Mouse (Mus musculus) CH12.LX (cell line): ENCODE results near the gene Zfp108. TPM values are rescaled to one million over a fixed set of nuclear protein-coding genes. Genes with fewer than 3 reads are reported as not detected.

ENCODE experiments used
- DNase-seq: peaks from one replicate; pipeline ENCODE4 v3.0.0-alpha.2; 2013; ENCODE audit errors: extremely low read depth
- H3K27ac ChIP-seq: 2 replicates; pipeline ENCODE4 v1.5.1; 2012; ENCODE audit warnings: low read depth, mild to moderate bottlenecking, control low read depth, moderate library complexity; ENCODE audit not compliant: insufficient read depth
- H3K27me3 ChIP-seq: replicated peaks from 2 replicates; pipeline ENCODE3; 2012; ENCODE audit warnings: inconsistent platforms
- H3K36me3 ChIP-seq, 2 experiments: replicated peaks in 1 of 2; 2 replicates each; pipeline versions ENCODE3 to v1.6.1; 2012; ENCODE audit warnings: inconsistent platforms in 1 of 2, low read length in 1 of 2, mild to moderate bottlenecking in 1 of 2, mixed read lengths in 1 of 2, moderate library complexity in 1 of 2; ENCODE audit not compliant: control insufficient read depth in 1 of 2, insufficient read depth in 1 of 2
- H3K4me1 ChIP-seq, 2 experiments: 2 replicates each; pipeline ENCODE4 v1.6.1; 2012; ENCODE audit warnings: inconsistent platforms in 1 of 2, moderate library complexity in 1 of 2; ENCODE audit not compliant: insufficient read depth in 2 of 2, control insufficient read depth in 1 of 2
- H3K4me2 ChIP-seq: 2 replicates; pipeline ENCODE4 v1.6.1; 2012; ENCODE audit warnings: low read depth, mild to moderate bottlenecking, control low read depth; ENCODE audit not compliant: poor library complexity, insufficient read depth, severe bottlenecking
- H3K4me3 ChIP-seq, 3 experiments: fragments of 150-350 bp in 1 of 3; sonication (generic) in 1 of 3; replicated peaks in 1 of 3; 2 replicates each; pipeline versions ENCODE3 to v1.5.1; 2011 to 2012; ENCODE audit warnings: low read depth in 2 of 3, low read length in 2 of 3, mild to moderate bottlenecking in 2 of 3, moderate library complexity in 2 of 3, control low read depth in 1 of 3, improper control_type of control experiment in 1 of 3, inconsistent platforms in 1 of 3, mixed read lengths in 1 of 3; ENCODE audit not compliant: poor library complexity in 1 of 3
- H3K79me2 ChIP-seq: replicated peaks from 2 replicates; pipeline ENCODE4 v1.6.1; 2012; ENCODE audit warnings: mild to moderate bottlenecking, moderate library complexity; ENCODE audit not compliant: control insufficient read depth, poor library complexity, insufficient read depth, severe bottlenecking; ENCODE audit errors: extremely low read depth
- H3K9ac ChIP-seq: 2 replicates; pipeline ENCODE4 v1.6.1; 2012; ENCODE audit warnings: low read depth, mild to moderate bottlenecking, control low read depth, moderate library complexity; ENCODE audit not compliant: insufficient read depth
- H3K9me3 ChIP-seq: replicated peaks from 2 replicates; pipeline ENCODE3; 2012; ENCODE audit warnings: low read length, inconsistent platforms, mixed read lengths
- CHD1 ChIP-seq: IDR thresholded peaks from 2 replicates; pipeline ENCODE4 v1.6.1; 2012; ENCODE audit warnings: low read depth, low read length, improper control_type of control experiment, inconsistent platforms
- CTCF ChIP-seq, 2 experiments: IDR thresholded peaks in 1 of 2; conservative IDR thresholded peaks in 1 of 2; 2 replicates each; pipeline ENCODE4 v1.5.1; 2011 to 2012; ENCODE audit warnings: low read depth in 2 of 2, low read length in 2 of 2, improper control_type of control experiment in 1 of 2, inconsistent platforms in 1 of 2, mild to moderate bottlenecking in 1 of 2, moderate library complexity in 1 of 2
- GABPA ChIP-seq: IDR thresholded peaks from 2 replicates; pipeline ENCODE4 v1.6.1; 2012; ENCODE audit warnings: low read depth, low read length, improper control_type of control experiment, inconsistent platforms; ENCODE audit not compliant: insufficient replicate concordance
- HCFC1 ChIP-seq: IDR thresholded peaks from 2 replicates; pipeline ENCODE4 v1.6.1; 2012; ENCODE audit warnings: low read depth, mild to moderate bottlenecking, inconsistent platforms, low read length, improper control_type of control experiment
- KAT2A ChIP-seq: IDR thresholded peaks from 2 replicates; pipeline ENCODE4 v1.6.1; 2012; ENCODE audit warnings: low read length, improper control_type of control experiment, inconsistent platforms; ENCODE audit not compliant: insufficient replicate concordance
- MAX ChIP-seq: IDR thresholded peaks from 2 replicates; pipeline ENCODE4 v1.6.1; 2011; ENCODE audit warnings: low read length, improper control_type of control experiment
- MAZ ChIP-seq: IDR thresholded peaks from 2 replicates; pipeline ENCODE4 v1.6.1; 2012; ENCODE audit warnings: low read depth, mild to moderate bottlenecking, inconsistent platforms, low read length, improper control_type of control experiment, moderate library complexity
- MXI1 ChIP-seq: IDR thresholded peaks from 2 replicates; pipeline ENCODE4 v1.6.1; 2011; ENCODE audit warnings: mild to moderate bottlenecking, low read depth, low read length, improper control_type of control experiment
- MYC ChIP-seq: IDR thresholded peaks from 2 replicates; pipeline ENCODE4 v1.6.1; 2011; ENCODE audit warnings: low read depth, mild to moderate bottlenecking, improper control_type of control experiment, low read length
- RAD21 ChIP-seq: IDR thresholded peaks from 2 replicates; pipeline ENCODE4 v1.6.1; 2011; ENCODE audit warnings: low read depth, mild to moderate bottlenecking, low read length, improper control_type of control experiment, moderate library complexity
- SMC3 ChIP-seq: IDR thresholded peaks from 2 replicates; pipeline ENCODE4 v1.6.1; 2011; ENCODE audit warnings: low read depth, low read length, improper control_type of control experiment
- TCF12 ChIP-seq: IDR thresholded peaks from 2 replicates; pipeline ENCODE4 v1.6.1; 2014; ENCODE audit warnings: low read depth, mild to moderate bottlenecking, inconsistent platforms, low read length, improper control_type of control experiment
- USF1 ChIP-seq: IDR thresholded peaks from 2 replicates; pipeline ENCODE4 v1.6.1; 2014; ENCODE audit warnings: low read depth, mild to moderate bottlenecking, inconsistent platforms, low read length, improper control_type of control experiment
- USF2 ChIP-seq: conservative IDR thresholded peaks from 2 replicates; pipeline ENCODE4 v1.6.1; 2011; ENCODE audit warnings: low read depth, low read length, improper control_type of control experiment
- ZC3H11A ChIP-seq: IDR thresholded peaks from 2 replicates; pipeline ENCODE4 v1.6.1; 2012; ENCODE audit warnings: low read depth, mild to moderate bottlenecking, inconsistent platforms, low read length, improper control_type of control experiment
- dilution Hi-C: fragments of 300-500 bp; cut with MboI; formaldehyde crosslinking; loops from 2 replicates; pipeline ENCODE4 v1.14.3; 2020; ENCODE audit warnings: low sequenced_read_pairs; ENCODE audit not compliant: extremely low pct_unique_long_range_greater_than_20kb, extremely low pct_ligation_motif_present
- in situ Hi-C: fragments of 300-500 bp; cut with MboI; formaldehyde crosslinking; loops from 3 replicates; pipeline ENCODE4 v1.14.3; 2019; ENCODE audit warnings: low sequenced_read_pairs, low pct_ligation_motif_present, low pct_unique_long_range_greater_than_20kb, mixed read lengths
- polyA plus RNA-seq: library from polyadenylated mRNA; unstranded; fragments of >175 nt; gene quantifications from 2 replicates; pipeline ENCODE4 v1.2.1, GENCODE M21; 2012; ENCODE audit warnings: low read depth; ENCODE audit not compliant: insufficient read length
- total RNA-seq, 2 experiments: library from RNA; depleted of rRNA; stranded (reverse); fragments of 300-350 nt in 1 of 2; fragments of >200 nt in 1 of 2; gene quantifications; 2 replicates each; pipeline ENCODE4 v1.2.3; 2012 to 2014

Gene Zfp108
- total and polyA plus RNA-seq, 3 experiments, result not detected

GRCm38 (mm10) chr7:24269256-24269655, 14.7 kb downstream of the Zfp108 start:
- H3K36me3 ChIP-seq, result no peaks in the 10 kb centered on the region

GRCm38 (mm10) chr7:24269667-24270287, 15.2 kb downstream of the Zfp108 start:
- Histone ChIP-seq H3K4me3 (no peak overlapping the region), H3K9ac (no peak overlapping the region), H3K9me3 (no peaks in the 10 kb centered on the region), H3K79me2 (no peaks in the 10 kb centered on the region), H3K27ac (no peak overlapping the region), H3K4me1 (peaks cover 8 to 16% of the 10 kb centered on the region in 2 experiments), H3K36me3 (no peaks in the 10 kb centered on the region), H3K27me3 (peaks cover 2% of the 10 kb centered on the region), H3K4me2 (no peak overlapping the region)
- TF ChIP-seq CTCF (conservative IDR thresholded peaks at IDR 0.05 in 1 of 2, IDR thresholded peaks at IDR 0.05 in 1 of 2; ENCODE audit: low read depth in 2 of 2, low read length in 2 of 2) (no peak), GABPA (no peak), SMC3 (no peak), MXI1 (no peak), ZC3H11A (no peak), USF1 (no peak), CHD1 (no peak), MAX (no peak), HCFC1 (no peak)
- DNase-seq, result no peak
- dilution Hi-C loops, result no loop called here
- in situ Hi-C loops, result no loop called here

More at GRCm38 (mm10) chr7:24269256-24269655, 14.7 kb downstream of the Zfp108 start:
- no peak for TF ChIP-seq RAD21
- no peak for TF ChIP-seq USF2
- TF ChIP-seq KAT2A, result no peak
- no peak for TF ChIP-seq SMC3
- TF ChIP-seq MYC, result no peak
- TF ChIP-seq MAZ, result no peak
- TF ChIP-seq USF1, result no peak
- TF ChIP-seq TCF12, result no peak
- Histone ChIP-seq H3K4me2 (no peak overlapping the region), H3K27me3 (peaks cover 2% of the 10 kb centered on the region), H3K4me1 (peaks cover 8 to 16% of the 10 kb centered on the region in 2 experiments), H3K27ac (no peak overlapping the region), H3K4me3 (no peak overlapping the region), H3K9ac (no peak overlapping the region), H3K79me2 (no peaks in the 10 kb centered on the region), H3K9me3 (no peaks in the 10 kb centered on the region)
- DNase-seq, result no peak
- in situ Hi-C loops (no loop called here), dilution Hi-C loops (no loop called here)
